Mouse (Mus musculus) heart, adult 2 months (tissue): ENCODE measurements around the gene Yipf2.

Source experiments
- CTCF ChIP-seq: fragments of 200-600 bp; IDR thresholded peaks from 2 replicates; pipeline ENCODE4 v1.8.1; 2022; ENCODE audit warnings: antibody characterized with exemption, mild to moderate bottlenecking, moderate library complexity
- POLR2A ChIP-seq: fragments of 200-500 bp; IDR thresholded peaks from 2 replicates; pipeline ENCODE4 v1.6.1; 2011; ENCODE audit warnings: mild to moderate bottlenecking, low read depth, low read length, control low read depth; ENCODE audit not compliant: insufficient read depth

GRCm38 (mm10) chr9:21600186-21600585, 7.6 kb upstream of the Yipf2 start:
- TF ChIP-seq CTCF: no peak
- no peak for TF ChIP-seq POLR2A
